Mouse (Mus musculus): Measurements from ENCODE around the gene Eng. TPM values are rescaled to one million over a fixed set of nuclear protein-coding genes. Genes with fewer than 3 reads are reported as not detected.

Gene Eng
- total and polyA plus RNA-seq, 3 experiments = 0.08 to 0.47 (median 0.13) TPM

GRCm38 (mm10) chr2:32730854-32731253 lies 84.5 kb downstream of the Eng start:
- Histone ChIP-seq H3K27me3 (replicated peaks) (no peaks in the 10 kb centered on the region), H3K36me3 (replicated peaks in 1 of 2; ENCODE audit: control insufficient read depth in 1 of 2, insufficient read depth in 1 of 2, low read length in 1 of 2) (peaks cover 23 to 87% of the 10 kb centered on the region in 2 experiments), H3K4me1 (ENCODE audit: control insufficient read depth in 1 of 2, insufficient read depth in 2 of 2) (peaks cover 2 to 64% of the 10 kb centered on the region in 2 experiments; a peak in 3 of 4 replicates), H3K27ac (ENCODE audit: insufficient read depth, low read depth) (no peak overlapping the region), H3K79me2 (replicated peaks; ENCODE audit: control insufficient read depth, extremely low read depth, insufficient read depth, poor library complexity, severe bottlenecking) (no peaks in the 10 kb centered on the region), H3K4me3 (replicated peaks in 1 of 3; ENCODE audit: low read depth in 2 of 3, low read length in 2 of 3, poor library complexity in 1 of 3) (no peak overlapping the region), H3K4me2 (ENCODE audit: insufficient read depth, low read depth, poor library complexity, severe bottlenecking) (no peak overlapping the region), H3K9ac (ENCODE audit: insufficient read depth, low read depth) (no peak overlapping the region), H3K9me3 (replicated peaks; ENCODE audit: low read length) (no peaks in the 10 kb centered on the region)
- in situ Hi-C loops (cut with MboI; ENCODE audit: low pct_ligation_motif_present, low pct_unique_long_range_greater_than_20kb, low sequenced_read_pairs) (no loop called here), dilution Hi-C loops (cut with MboI; ENCODE audit: extremely low pct_ligation_motif_present, extremely low pct_unique_long_range_greater_than_20kb, low sequenced_read_pairs) (no loop called here)
- no peak for TF ChIP-seq ELF1 (IDR thresholded peaks at IDR 0.05; ENCODE audit: low read depth, low read length)
- no peak for TF ChIP-seq MAFK (IDR thresholded peaks at IDR 0.05; ENCODE audit: insufficient replicate concordance, low read length)
- no peak for DNase-seq (ENCODE audit: extremely low read depth)

GRCm38 (mm10) chr2:32731911-32732310 lies 85.5 kb downstream of the Eng start:
- no peaks in the 10 kb centered on the region for H3K27me3 ChIP-seq (replicated peaks)
- DNase-seq (ENCODE audit: extremely low read depth) = no peak
- TF ChIP-seq NELFE (IDR thresholded peaks at IDR 0.05; ENCODE audit: low read depth, low read length) (no peak), TCF12 (IDR thresholded peaks at IDR 0.05; ENCODE audit: low read depth, low read length) (no peak), ETS1 (conservative IDR thresholded peaks at IDR 0.05; ENCODE audit: low read depth, low read length) (no peak), MXI1 (IDR thresholded peaks at IDR 0.05; ENCODE audit: low read depth, low read length) (no peak), CTCF (conservative IDR thresholded peaks at IDR 0.05 in 1 of 2, IDR thresholded peaks at IDR 0.05 in 1 of 2; ENCODE audit: low read depth in 2 of 2, low read length in 2 of 2) (no peak), GABPA (IDR thresholded peaks at IDR 0.05; ENCODE audit: insufficient replicate concordance, low read depth, low read length) (no peak), SMC3 (IDR thresholded peaks at IDR 0.05; ENCODE audit: low read depth, low read length) (no peak), JUN (IDR thresholded peaks at IDR 0.05; ENCODE audit: insufficient read depth, low read depth, low read length) (no peak), MAZ (IDR thresholded peaks at IDR 0.05; ENCODE audit: low read depth, low read length) (no peak), PAX5 (IDR thresholded peaks at IDR 0.05; ENCODE audit: low read length) (no peak), EP300 (IDR thresholded peaks at IDR 0.05; ENCODE audit: low read length) (no peak), ZNF384 (IDR thresholded peaks at IDR 0.05; ENCODE audit: low read depth, low read length) (no peak), IRF4 (IDR thresholded peaks at IDR 0.05; ENCODE audit: low read depth, low read length) (no peak), HCFC1 (IDR thresholded peaks at IDR 0.05; ENCODE audit: low read depth, low read length) (no peak), RAD21 (IDR thresholded peaks at IDR 0.05; ENCODE audit: low read depth, low read length) (no peak), SIN3A (IDR thresholded peaks at IDR 0.05; ENCODE audit: low read length) (no peak), RCOR1 (conservative IDR thresholded peaks at IDR 0.05; ENCODE audit: low read depth, low read length) (no peak), USF1 (IDR thresholded peaks at IDR 0.05; ENCODE audit: low read depth, low read length) (no peak)
- H3K9ac ChIP-seq (ENCODE audit: insufficient read depth, low read depth) = no peak overlapping the region
- no peak overlapping the region for H3K27ac ChIP-seq (ENCODE audit: insufficient read depth, low read depth)
- H3K36me3 ChIP-seq (replicated peaks in 1 of 2; ENCODE audit: control insufficient read depth in 1 of 2, insufficient read depth in 1 of 2, low read length in 1 of 2) = peaks cover 19 to 88% of the 10 kb centered on the region in 2 experiments
- H3K9me3 ChIP-seq (replicated peaks; ENCODE audit: low read length) = no peaks in the 10 kb centered on the region
- H3K79me2 ChIP-seq (replicated peaks; ENCODE audit: control insufficient read depth, extremely low read depth, insufficient read depth, poor library complexity, severe bottlenecking) = no peaks in the 10 kb centered on the region
- in situ Hi-C loops (cut with MboI; ENCODE audit: low pct_ligation_motif_present, low pct_unique_long_range_greater_than_20kb, low sequenced_read_pairs) (no loop called here), dilution Hi-C loops (cut with MboI; ENCODE audit: extremely low pct_ligation_motif_present, extremely low pct_unique_long_range_greater_than_20kb, low sequenced_read_pairs) (no loop called here)
- H3K4me2 ChIP-seq (ENCODE audit: insufficient read depth, low read depth, poor library complexity, severe bottlenecking) = no peak overlapping the region
- peaks cover 7 to 66% of the 10 kb centered on the region in 2 experiments; a peak in 3 of 4 replicates for H3K4me1 ChIP-seq (ENCODE audit: control insufficient read depth in 1 of 2, insufficient read depth in 2 of 2)
- H3K4me3 ChIP-seq (replicated peaks in 1 of 3; ENCODE audit: low read depth in 2 of 3, low read length in 2 of 3, poor library complexity in 1 of 3) = no peak overlapping the region

Other genes starting within 250 kb of the Eng start
- gene Naif1, start 196.1 kb upstream of the Eng start, total RNA-seq (2012; rRNA removed) = 3.3 and 3.5 TPM in 2 replicates
- gene Naif1, start 196.1 kb upstream of the Eng start, total RNA-seq (2014; rRNA removed) = 2.5 and 2.7 TPM in 2 replicates
- gene Naif1, start 196.1 kb upstream of the Eng start, polyA plus RNA-seq (2012; ENCODE audit: insufficient read length, low read depth) = 5.0 and 6.5 TPM in 2 replicates
- gene Slc25a25, start 195.2 kb upstream of the Eng start, total RNA-seq (2012; rRNA removed) = 9.8 and 14.1 TPM in 2 replicates
- 6.6 TPM in 2 replicates for gene Slc25a25, start 195.2 kb upstream of the Eng start, total RNA-seq (2014; rRNA removed)
- gene Slc25a25, start 195.2 kb upstream of the Eng start, polyA plus RNA-seq (2012; ENCODE audit: insufficient read length, low read depth) = 9.4 and 10.0 TPM in 2 replicates
- gene Fam102a, start 111.3 kb upstream of the Eng start, total RNA-seq (2012; rRNA removed) = 3.8 and 5.1 TPM in 2 replicates
- 1.3 and 1.7 TPM in 2 replicates for gene Fam102a, start 111.3 kb upstream of the Eng start, total RNA-seq (2014; rRNA removed)
- gene Fam102a, start 111.3 kb upstream of the Eng start, polyA plus RNA-seq (2012; ENCODE audit: insufficient read length, low read depth) = 6.7 and 7.8 TPM in 2 replicates
- gene Dpm2, start 75.7 kb upstream of the Eng start, total RNA-seq (2012; rRNA removed) = 30.9 and 38.1 TPM in 2 replicates
- 29.8 and 33.8 TPM in 2 replicates for gene Dpm2, start 75.7 kb upstream of the Eng start, total RNA-seq (2014; rRNA removed)
- gene Dpm2, start 75.7 kb upstream of the Eng start, polyA plus RNA-seq (2012; ENCODE audit: insufficient read length, low read depth) = 63.6 and 65.7 TPM in 2 replicates
- gene Pip5kl1, start 71.8 kb upstream of the Eng start, total RNA-seq (2012; rRNA removed) = 0.64 and 1.3 TPM in 2 replicates
- gene Pip5kl1, start 71.8 kb upstream of the Eng start, total RNA-seq (2014; rRNA removed) = 0.28 TPM in 1 of 2 replicates, not detected in the other
- gene Pip5kl1, start 71.8 kb upstream of the Eng start, polyA plus RNA-seq (2012; ENCODE audit: insufficient read length, low read depth) = 0.57 and 0.82 TPM in 2 replicates
- 0.13 TPM in 1 of 2 replicates, not detected in the other for gene 9430097D07Rik, start 70.9 kb upstream of the Eng start, total RNA-seq (2012; rRNA removed)
- gene 9430097D07Rik, start 70.9 kb upstream of the Eng start, total RNA-seq (2014; rRNA removed) = not detected in 2 replicates
- not detected in 2 replicates for gene 9430097D07Rik, start 70.9 kb upstream of the Eng start, polyA plus RNA-seq (2012; ENCODE audit: insufficient read length, low read depth)
- 51.9 and 57.4 TPM in 2 replicates for gene St6galnac4, start 59.5 kb upstream of the Eng start, total RNA-seq (2012; rRNA removed)
- gene St6galnac4, start 59.5 kb upstream of the Eng start, total RNA-seq (2014; rRNA removed) = 45.9 and 58.3 TPM in 2 replicates
- gene St6galnac4, start 59.5 kb upstream of the Eng start, polyA plus RNA-seq (2012; ENCODE audit: insufficient read length, low read depth) = 81.7 and 87.0 TPM in 2 replicates
- 13.9 and 14.3 TPM in 2 replicates for gene St6galnac6, start 46.9 kb upstream of the Eng start, total RNA-seq (2012; rRNA removed)
- gene St6galnac6, start 46.9 kb upstream of the Eng start, total RNA-seq (2014; rRNA removed) = 12.9 and 13.2 TPM in 2 replicates
- gene St6galnac6, start 46.9 kb upstream of the Eng start, polyA plus RNA-seq (2012; ENCODE audit: insufficient read length, low read depth) = 10.7 and 13.3 TPM in 2 replicates
- gene Ak1, start 24.8 kb upstream of the Eng start, total RNA-seq (2012; rRNA removed) = 2.9 and 3.9 TPM in 2 replicates
- gene Ak1, start 24.8 kb upstream of the Eng start, total RNA-seq (2014; rRNA removed) = 1.4 TPM in 2 replicates
- 1.5 and 2.8 TPM in 2 replicates for gene Ak1, start 24.8 kb upstream of the Eng start, polyA plus RNA-seq (2012; ENCODE audit: insufficient read length, low read depth)
- 31.8 and 34.1 TPM in 2 replicates for gene Fpgs, start 57.5 kb downstream of the Eng start, total RNA-seq (2012; rRNA removed)
- 37.9 and 41.8 TPM in 2 replicates for gene Fpgs, start 57.5 kb downstream of the Eng start, total RNA-seq (2014; rRNA removed)
- 52.4 and 59.2 TPM in 2 replicates for gene Fpgs, start 57.5 kb downstream of the Eng start, polyA plus RNA-seq (2012; ENCODE audit: insufficient read length, low read depth)
- 41.7 and 45.2 TPM in 2 replicates for gene Cdk9, start 66.5 kb downstream of the Eng start, total RNA-seq (2012; rRNA removed)
- gene Cdk9, start 66.5 kb downstream of the Eng start, total RNA-seq (2014; rRNA removed) = 72.1 and 73.7 TPM in 2 replicates
- 136 and 138 TPM in 2 replicates for gene Cdk9, start 66.5 kb downstream of the Eng start, polyA plus RNA-seq (2012; ENCODE audit: insufficient read length, low read depth)
- 10.2 and 11.1 TPM in 2 replicates for gene Sh2d3c, start 74.5 kb downstream of the Eng start, total RNA-seq (2012; rRNA removed)
- gene Sh2d3c, start 74.5 kb downstream of the Eng start, total RNA-seq (2014; rRNA removed) = 4.8 and 5.1 TPM in 2 replicates
- 22.0 and 25.8 TPM in 2 replicates for gene Sh2d3c, start 74.5 kb downstream of the Eng start, polyA plus RNA-seq (2012; ENCODE audit: insufficient read length, low read depth)
- not detected in 2 replicates for gene 6330409D20Rik, start 94.4 kb downstream of the Eng start, total RNA-seq (2012; rRNA removed)
- gene 6330409D20Rik, start 94.4 kb downstream of the Eng start, total RNA-seq (2014; rRNA removed) = not detected in 2 replicates
- gene 6330409D20Rik, start 94.4 kb downstream of the Eng start, polyA plus RNA-seq (2012; ENCODE audit: insufficient read length, low read depth) = 0.41 and 0.46 TPM in 2 replicates
- 49.9 and 53.8 TPM in 2 replicates for gene Tor2a, start 110.6 kb downstream of the Eng start, total RNA-seq (2012; rRNA removed)
- 37.5 and 41.4 TPM in 2 replicates for gene Tor2a, start 110.6 kb downstream of the Eng start, total RNA-seq (2014; rRNA removed)
- 28.5 and 33.3 TPM in 2 replicates for gene Tor2a, start 110.6 kb downstream of the Eng start, polyA plus RNA-seq (2012; ENCODE audit: insufficient read length, low read depth)
- gene Ttc16, start 129.0 kb downstream of the Eng start, total RNA-seq (2012; rRNA removed) = 0.81 and 0.97 TPM in 2 replicates
- 0.11 TPM in 1 of 2 replicates, not detected in the other for gene Ttc16, start 129.0 kb downstream of the Eng start, total RNA-seq (2014; rRNA removed)
- gene Ttc16, start 129.0 kb downstream of the Eng start, polyA plus RNA-seq (2012; ENCODE audit: insufficient read length, low read depth) = 0.24 TPM in 1 of 2 replicates, not detected in the other
- 9.2 and 11.1 TPM in 2 replicates for gene Ptrh1, start 129.2 kb downstream of the Eng start, total RNA-seq (2012; rRNA removed)
- 1.4 and 1.7 TPM in 2 replicates for gene Ptrh1, start 129.2 kb downstream of the Eng start, total RNA-seq (2014; rRNA removed)
- gene Ptrh1, start 129.2 kb downstream of the Eng start, polyA plus RNA-seq (2012; ENCODE audit: insufficient read length, low read depth) = 4.6 and 6.9 TPM in 2 replicates
- gene Cfap157, start 137.8 kb downstream of the Eng start, total RNA-seq (2012; rRNA removed) = not detected in 2 replicates
- gene Cfap157, start 137.8 kb downstream of the Eng start, total RNA-seq (2014; rRNA removed) = not detected in 2 replicates
- 0.23 and 0.67 TPM in 2 replicates for gene Cfap157, start 137.8 kb downstream of the Eng start, polyA plus RNA-seq (2012; ENCODE audit: insufficient read length, low read depth)
- 1.4 and 2.5 TPM in 2 replicates for gene Stxbp1, start 200.7 kb downstream of the Eng start, total RNA-seq (2012; rRNA removed)
- 1.5 and 1.6 TPM in 2 replicates for gene Stxbp1, start 200.7 kb downstream of the Eng start, total RNA-seq (2014; rRNA removed)
- 8.3 and 10.4 TPM in 2 replicates for gene Stxbp1, start 200.7 kb downstream of the Eng start, polyA plus RNA-seq (2012; ENCODE audit: insufficient read length, low read depth)
- gene Fam129b, start 229.5 kb downstream of the Eng start, total RNA-seq (2012; rRNA removed) = 0.55 and 0.80 TPM in 2 replicates
- 0.19 and 0.26 TPM in 2 replicates for gene Fam129b, start 229.5 kb downstream of the Eng start, total RNA-seq (2014; rRNA removed)
- gene Fam129b, start 229.5 kb downstream of the Eng start, polyA plus RNA-seq (2012; ENCODE audit: insufficient read length, low read depth) = 0.49 and 0.50 TPM in 2 replicates